Mouse (Mus musculus) neural tube, embryonic 12.5 days (tissue): ENCODE results near the gene Ptpre. TPM values are rescaled to one million over a fixed set of nuclear protein-coding genes. Genes with fewer than 3 reads are reported as not detected.
A peak's percentile ranks its signal among the peaks of the same experiment; 100 is the strongest.

Experiments used
- ATAC-seq: fragments of 200-750 bp; cut with Nextera tagmentation; 2 replicates; pipeline ENCODE4 v1.8.0; 2017; ENCODE audit warnings: low read depth, mild to moderate bottlenecking, moderate TSS enrichment, moderate library complexity; ENCODE audit not compliant: low FRiP score
- H3K27ac ChIP-seq: fragments of 300-500 bp; sonication (generic); 2 replicates; pipeline ENCODE4 v1.5.1; 2016
- H3K27me3 ChIP-seq: fragments of 300-500 bp; sonication (generic); replicated peaks from 2 replicates; pipeline ENCODE4 v1.6.1; 2016; ENCODE audit warnings: mild to moderate bottlenecking
- H3K36me3 ChIP-seq: fragments of 300-500 bp; sonication (generic); 2 replicates; pipeline ENCODE4 v1.6.1; 2016; ENCODE audit warnings: mild to moderate bottlenecking
- H3K4me1 ChIP-seq: fragments of 300-500 bp; sonication (generic); 2 replicates; pipeline ENCODE4 v1.6.1; 2016
- H3K4me2 ChIP-seq: fragments of 300-500 bp; sonication (generic); replicated peaks from 2 replicates; pipeline ENCODE4 v1.6.1; 2016; ENCODE audit warnings: mild to moderate bottlenecking
- H3K4me3 ChIP-seq: fragments of 300-500 bp; sonication (generic); 2 replicates; pipeline ENCODE4 v1.5.1; 2016
- H3K9ac ChIP-seq: fragments of 300-500 bp; sonication (generic); 2 replicates; pipeline ENCODE4 v1.6.1; 2016; ENCODE audit warnings: mild to moderate bottlenecking
- H3K9me3 ChIP-seq: fragments of 300-500 bp; sonication (generic); 2 replicates; pipeline ENCODE4 v1.6.1; 2016; ENCODE audit warnings: mild to moderate bottlenecking
- WGBS: fragments of 180-500 bp; shearing (Covaris S2); methylation state at CpG from one replicate; pipeline ENCODE4 v1.1.7; 2016; 5-methylcytosine and 5-hydroxymethylcytosine counted together
- polyA plus RNA-seq: library from polyadenylated mRNA; unstranded; fragments of >200 nt; fragmentation: Nextera tagmentation; extraction: Ambion mirVana; gene quantifications from 2 replicates; pipeline ENCODE4 v1.2.1, GENCODE M21; 2016

The Ptpre gene
- polyA plus RNA-seq, 1 experiment from 2014 or later, result 2.3 TPM

- Histone ChIP-seq H3K9me3 (no peaks in the 10 kb centered on the region), H3K27me3 (no peaks in the 10 kb centered on the region), H3K9ac (peak overlapping the region; percentile 78), H3K4me1 (peaks cover 22% of the 10 kb centered on the region), H3K4me2 (peak overlapping the region; percentile 91), H3K4me3 (peak overlapping the region; percentile 87), H3K36me3 (peaks cover 2% of the 10 kb centered on the region; the same call in 1 of the 2 replicates), H3K27ac (no peak overlapping the region)
- no peak for ATAC-seq
- 5% methylated on average over 7 of the region's 7 CpGs for WGBS
Observed at GRCm38 (mm10) chr7:135715166-135715565, 177.9 kb downstream of the Ptpre start.

DNA sequence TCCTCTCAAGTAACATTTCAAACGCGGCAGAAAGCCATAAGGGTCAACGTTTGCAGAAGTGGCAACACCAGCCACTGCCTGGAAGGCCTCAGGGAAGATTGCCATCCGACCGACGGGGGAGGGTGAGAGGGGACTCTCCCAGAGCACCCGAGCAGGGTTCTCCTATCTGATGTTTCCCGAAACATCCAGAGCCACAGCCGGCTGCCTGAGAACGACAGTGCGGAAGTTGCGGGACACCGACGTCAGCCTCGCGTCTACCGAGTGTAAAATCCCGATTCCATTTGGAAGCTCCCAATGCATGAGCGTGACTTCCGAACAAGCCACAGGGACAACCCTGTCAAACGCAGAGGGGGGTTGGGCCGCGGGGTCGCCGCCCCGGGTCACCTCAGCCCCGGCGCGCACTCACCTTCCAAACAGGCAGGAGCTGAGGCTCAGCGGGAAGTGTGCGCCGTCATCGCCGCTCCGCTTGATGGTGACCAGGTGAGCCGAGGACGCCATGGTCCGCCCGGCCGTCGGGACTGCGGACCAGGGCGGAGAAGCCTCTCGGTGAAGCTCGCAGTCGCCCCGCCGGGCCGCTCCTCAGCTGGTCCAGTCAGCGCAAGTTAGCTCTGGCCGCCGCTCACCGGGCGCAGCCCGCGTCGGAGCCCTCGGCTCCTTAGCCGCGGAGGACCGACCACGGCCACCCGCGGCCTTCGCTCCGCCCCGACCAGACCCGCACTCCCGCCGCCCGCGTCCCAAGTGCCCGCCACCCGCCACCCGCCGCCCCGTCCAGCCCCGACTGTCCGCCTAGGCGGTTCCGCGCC, 178.6 kb downstream of the Ptpre start, which contains the start of gene Mki67:
Gene Mki67 (minus strand): TSS at position 720 of the 803 bp plus-strand sequence.
- ATAC-seq, result peak; percentile 69
- Histone ChIP-seq H3K9me3 (no peaks in the 10 kb centered on the region), H3K4me1 (peaks cover 22% of the 10 kb centered on the region)

DNA sequence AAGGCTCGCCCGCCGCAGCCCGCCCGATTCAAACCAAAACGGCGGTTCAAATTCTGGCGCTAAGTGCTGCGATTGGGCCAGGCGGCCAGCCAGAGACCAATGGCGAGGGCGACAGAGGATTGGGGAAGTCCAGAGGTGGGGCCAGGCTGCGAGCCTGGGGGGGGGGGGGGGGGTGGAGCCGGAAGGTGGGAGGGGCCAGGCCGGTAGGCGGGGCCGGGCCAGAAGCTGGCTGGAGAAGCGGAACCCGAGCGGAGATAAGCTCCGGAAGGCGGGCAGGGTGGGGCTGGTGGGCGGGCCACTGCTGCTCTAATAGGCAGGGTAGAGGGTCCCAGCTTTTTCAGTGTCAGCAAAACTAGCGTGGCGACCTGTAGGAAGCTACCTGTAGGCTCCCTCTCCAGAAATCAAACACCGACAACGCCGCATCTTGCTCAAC, 179.2 kb downstream of the Ptpre start:
- Histone ChIP-seq H3K4me3 (peak overlapping the region; percentile 87), H3K4me2 (peak overlapping the region; percentile 91), H3K9ac (peak overlapping the region; percentile 78), H3K36me3 (no peaks in the 10 kb centered on the region), H3K9me3 (no peaks in the 10 kb centered on the region), H3K27ac (no peak overlapping the region), H3K4me1 (peaks cover 22% of the 10 kb centered on the region), H3K27me3 (no peaks in the 10 kb centered on the region)
- ATAC-seq, result peak; percentile 97
- WGBS, result under 1% methylated on average over 26 of the region's 28 CpGs

More for the DNA sequence above, 178.6 kb downstream of the Ptpre start, which contains the start of gene Mki67:
- peak within 1 kb of the TSS; percentile 91 for H3K4me2 ChIP-seq
- H3K36me3 ChIP-seq, result no peaks in the 10 kb centered on the region
- peak within 1 kb of the TSS; percentile 78 for H3K9ac ChIP-seq
- H3K4me3 ChIP-seq, result peak within 1 kb of the TSS; percentile 87
- H3K27me3 ChIP-seq, result no peaks in the 10 kb centered on the region
- under 1% methylated on average over 81 of the region's 82 CpGs for WGBS
- no peak within 1 kb of the TSS for H3K27ac ChIP-seq

GRCm38 (mm10) chr7:135716968-135717557, 179.8 kb downstream of the Ptpre start:
- 66% methylated on average over 7 of the region's 7 CpGs for WGBS
- Histone ChIP-seq H3K27ac (no peak overlapping the region), H3K9ac (no peak overlapping the region)

DNA sequence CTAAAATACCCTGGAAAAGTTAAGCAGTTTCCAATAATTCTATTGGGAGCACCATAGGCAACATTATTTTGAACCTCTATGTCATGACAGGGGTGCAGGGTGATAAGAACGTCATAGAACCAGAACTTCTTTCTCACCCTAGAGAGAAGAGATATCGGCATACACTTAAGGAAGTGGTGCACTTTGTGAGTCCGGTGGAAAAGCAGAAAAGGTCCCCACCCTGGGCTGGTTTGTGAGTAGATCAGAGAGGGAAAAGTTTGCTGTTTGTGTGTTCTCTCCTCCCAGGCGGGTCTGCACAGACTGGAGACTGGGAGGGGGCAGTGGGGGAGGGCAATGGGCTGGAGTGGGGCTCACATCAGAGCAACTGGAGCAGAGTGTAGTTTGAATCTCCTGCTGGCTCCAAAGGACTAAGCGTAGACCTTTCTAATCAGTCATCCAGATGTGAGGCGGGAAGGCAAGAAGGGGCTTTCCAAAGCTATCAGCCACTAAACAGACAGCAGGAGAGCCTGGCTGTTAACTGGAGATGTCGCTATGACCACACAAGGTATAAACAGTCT, 184.2 kb downstream of the Ptpre start:
- Histone ChIP-seq H3K4me2 (no peak overlapping the region), H3K27me3 (no peaks in the 10 kb centered on the region; the same call in 1 of the 2 replicates), H3K27ac (no peak overlapping the region), H3K9me3 (no peaks in the 10 kb centered on the region), H3K36me3 (no peaks in the 10 kb centered on the region), H3K9ac (no peak overlapping the region), H3K4me3 (no peak overlapping the region), H3K4me1 (0 out of 2 replicates have a peak, but pooled peaks cover 5% of the 10 kb centered on the region)
- 75% methylated on average over 7 of the region's 7 CpGs for WGBS
- ATAC-seq, result no peak

More at GRCm38 (mm10) chr7:135716968-135717557, 179.8 kb downstream of the Ptpre start:
- H3K4me2 ChIP-seq, result peak overlapping the region; percentile 91
- H3K4me1 ChIP-seq, result peaks cover 22% of the 10 kb centered on the region
- H3K27me3 ChIP-seq, result no peaks in the 10 kb centered on the region
- no peaks in the 10 kb centered on the region for H3K9me3 ChIP-seq
- no peaks in the 10 kb centered on the region for H3K36me3 ChIP-seq
- peak overlapping the region; percentile 87 for H3K4me3 ChIP-seq
- ATAC-seq, result no peak

GRCm38 (mm10) chr7:135722011-135722838, 184.9 kb downstream of the Ptpre start:
- WGBS, result 80% methylated on average over 6 of the region's 6 CpGs
- 0 out of 2 replicates have a peak, but pooled peaks cover under 1% of the 10 kb centered on the region for H3K4me1 ChIP-seq
- no peak overlapping the region for H3K9ac ChIP-seq
- H3K4me2 ChIP-seq, result no peak overlapping the region
- no peaks in the 10 kb centered on the region; the same call in 1 of the 2 replicates for H3K27me3 ChIP-seq
- ATAC-seq, result no peak
- no peak overlapping the region for H3K27ac ChIP-seq
- H3K36me3 ChIP-seq, result no peaks in the 10 kb centered on the region
- no peaks in the 10 kb centered on the region for H3K9me3 ChIP-seq
- no peak overlapping the region for H3K4me3 ChIP-seq

DNA sequence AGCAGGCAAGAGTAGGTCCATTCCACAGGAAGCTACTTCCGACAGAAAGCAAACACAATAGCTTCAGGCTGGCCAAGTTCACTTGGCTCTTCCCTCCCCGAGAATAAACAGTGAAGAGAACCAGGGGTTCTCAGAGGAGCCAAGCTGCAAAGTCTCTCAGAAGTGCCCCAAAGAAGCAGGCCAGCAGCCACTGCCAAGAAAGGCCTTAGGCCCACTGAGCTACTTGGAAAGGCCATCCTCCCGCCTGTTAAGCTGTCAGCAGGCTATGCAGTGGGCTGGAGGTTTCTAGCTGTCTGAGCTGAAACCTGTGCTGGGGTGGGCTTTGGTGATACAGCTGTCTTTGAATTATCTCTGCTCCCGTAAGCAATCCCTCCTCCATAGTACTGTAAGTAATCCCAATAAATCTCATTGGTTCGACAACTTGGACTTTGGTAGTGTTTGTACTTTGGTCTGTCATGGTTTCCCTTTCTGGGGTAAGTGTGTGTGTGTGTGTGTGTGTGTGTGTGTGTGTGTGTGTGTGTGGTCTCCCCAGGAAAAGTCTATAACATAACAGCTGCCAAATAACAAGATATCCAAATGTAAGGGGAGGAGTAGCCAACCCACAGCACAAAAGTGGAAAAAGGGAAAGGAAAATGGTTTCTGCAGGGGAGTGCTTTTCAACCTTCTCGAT, 186.5 kb downstream of the Ptpre start:
- Histone ChIP-seq H3K9ac (no peak overlapping the region), H3K4me3 (no peak overlapping the region), H3K27me3 (no peaks in the 10 kb centered on the region; the same call in 1 of the 2 replicates), H3K27ac (no peak overlapping the region), H3K4me2 (no peak overlapping the region), H3K36me3 (no peaks in the 10 kb centered on the region), H3K4me1 (no peaks in the 10 kb centered on the region), H3K9me3 (no peaks in the 10 kb centered on the region)
- ATAC-seq, result no peak
- WGBS, result 75% methylated on average over 6 of the region's 6 CpGs

- Histone ChIP-seq H3K4me3 (no peak overlapping the region), H3K9me3 (no peaks in the 10 kb centered on the region), H3K36me3 (no peaks in the 10 kb centered on the region), H3K27me3 (no peaks in the 10 kb centered on the region; the same call in 1 of the 2 replicates), H3K9ac (no peak overlapping the region), H3K4me1 (no peaks in the 10 kb centered on the region), H3K27ac (no peak overlapping the region), H3K4me2 (no peak overlapping the region)
- no peak for ATAC-seq
- WGBS, result 80% methylated on average over 1 of the region's 1 CpGs
Observed at GRCm38 (mm10) chr7:135726707-135727106, 189.4 kb downstream of the Ptpre start.

DNA sequence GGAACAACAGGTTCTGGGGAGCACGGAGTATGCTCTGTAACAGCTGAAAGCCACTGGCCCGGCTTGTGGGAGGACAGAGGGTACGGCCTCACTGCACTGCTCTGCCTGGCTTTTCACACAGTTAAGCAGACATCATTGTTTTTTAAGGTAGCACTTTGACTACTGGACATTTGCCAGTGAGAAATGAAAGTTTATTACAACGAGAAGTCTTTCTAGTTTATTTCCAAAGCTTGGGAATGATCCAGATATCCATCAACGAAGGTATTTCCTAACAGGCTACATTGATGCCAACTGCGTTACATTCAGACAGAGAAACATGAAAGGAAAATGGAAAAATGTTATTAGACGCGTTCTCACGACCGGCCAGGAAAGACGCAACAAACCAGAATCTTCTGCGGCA, 190.8 kb downstream of the Ptpre start:
- ATAC-seq, result no peak
- Histone ChIP-seq H3K27ac (no peak overlapping the region), H3K36me3 (no peaks in the 10 kb centered on the region), H3K27me3 (no peaks in the 10 kb centered on the region; the same call in 1 of the 2 replicates), H3K4me1 (no peaks in the 10 kb centered on the region), H3K4me3 (no peak overlapping the region), H3K9ac (no peak overlapping the region), H3K9me3 (no peaks in the 10 kb centered on the region), H3K4me2 (no peak overlapping the region)
- 96% methylated on average over 12 of the region's 12 CpGs for WGBS

DNA sequence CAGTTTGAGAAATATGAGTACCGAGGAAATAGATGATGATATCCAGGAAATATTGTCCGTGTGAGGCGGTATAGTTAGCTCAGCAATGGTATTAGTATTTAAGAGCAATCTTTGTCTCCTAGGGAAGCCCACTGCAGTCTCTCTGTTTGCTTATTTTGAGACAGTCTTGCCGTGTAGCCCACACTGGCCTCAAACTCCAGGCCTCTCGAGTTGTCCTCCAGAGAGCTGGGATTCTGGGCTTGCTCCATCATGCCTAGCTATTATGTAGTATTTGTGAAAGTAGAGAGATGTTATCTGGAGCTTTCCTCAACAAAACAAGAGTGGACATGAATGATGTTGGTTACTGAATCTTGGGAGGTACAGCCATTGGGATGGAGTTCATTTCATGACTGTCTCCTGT, 197.1 kb downstream of the Ptpre start:
- Histone ChIP-seq H3K36me3 (no peaks in the 10 kb centered on the region), H3K27me3 (no peaks in the 10 kb centered on the region), H3K4me1 (no peaks in the 10 kb centered on the region), H3K9ac (no peak overlapping the region), H3K4me3 (no peak overlapping the region), H3K27ac (no peak overlapping the region), H3K4me2 (no peak overlapping the region), H3K9me3 (no peaks in the 10 kb centered on the region)
- no peak for ATAC-seq
- WGBS, result 89% methylated on average over 5 of the region's 5 CpGs

- Histone ChIP-seq H3K9ac (no peak overlapping the region), H3K36me3 (no peaks in the 10 kb centered on the region), H3K27me3 (no peaks in the 10 kb centered on the region), H3K4me2 (peak overlapping the region; percentile 46), H3K27ac (no peak overlapping the region), H3K9me3 (no peaks in the 10 kb centered on the region), H3K4me1 (no peaks in the 10 kb centered on the region), H3K4me3 (no peak overlapping the region)
- ATAC-seq, result no peak
- WGBS, result 87% methylated on average over 9 of the region's 9 CpGs
Observed at GRCm38 (mm10) chr7:135734911-135735646, 197.8 kb downstream of the Ptpre start.
